In the genomic region with DNA sequence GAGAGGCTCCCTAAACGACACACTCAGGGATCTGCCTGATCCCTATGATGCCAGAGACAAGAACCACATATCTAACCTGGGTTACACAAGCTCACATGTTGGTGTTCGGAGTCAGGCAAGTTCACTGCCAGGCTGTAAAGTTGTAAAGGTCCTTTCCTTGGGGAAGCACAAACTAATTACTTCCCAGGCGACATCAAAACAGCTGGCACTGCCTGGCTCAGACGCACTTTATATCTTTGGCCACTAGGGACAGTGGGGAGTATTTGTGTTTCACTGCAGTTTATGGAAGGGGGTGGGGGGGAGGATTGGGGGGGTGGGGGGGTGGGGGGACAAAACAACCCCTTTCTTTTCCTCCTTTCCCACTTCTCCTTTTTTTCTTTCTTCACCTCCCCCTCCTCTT, we compare ENCODE assay signal across 12 mouse cellular contexts. TPM values are rescaled to one million over a fixed set of nuclear protein-coding genes. Genes with fewer than 3 reads are reported as not detected.
DNase-seq lines count a peak whose midpoint lies in the region; ATAC-seq and TF ChIP-seq lines count a peak whose summit lies in the region.
"Had no signal": no experiment of that assay in that cellular context is flagged by ENCODE, and none has a peak within 500 bp of the region (broad histone marks: within the 10 kb centered on the region; RNA-seq: fewer than 3 reads in every experiment).

No protein-coding gene starts in this region.

- ATAC-seq in hindbrain, postnatal 0 days: no peak
- ATAC-seq in hindbrain, embryonic 13.5 days (ENCODE audit: low FRiP score): no peak
- ATAC-seq in megakaryocyte-erythroid progenitor cell, adult 5-6 weeks (replicated peaks; ENCODE audit: low FRiP score, low TSS enrichment, poor library complexity, severe bottlenecking): peak; percentile 74; the same call in 1 of the 2 replicates

- no peaks in the 10 kb centered on the region for H3K27me3 ChIP-seq in hindbrain, postnatal 0 days (ENCODE audit: insufficient read depth, low read length)
- H3K27me3 ChIP-seq in hindbrain, embryonic 13.5 days: no peaks in the 10 kb centered on the region
- H3K27me3 ChIP-seq: embryonic facial prominence, embryonic 12.5 days; heart, embryonic 15.5 days; kidney, embryonic 15.5 days; neural tube, embryonic 13.5 days had no signal

- no peak overlapping the region for H3K4me3 ChIP-seq in hindbrain, postnatal 0 days (ENCODE audit: low read length)
- no peak overlapping the region for H3K4me3 ChIP-seq in hindbrain, embryonic 13.5 days
- H3K4me3 ChIP-seq: embryonic facial prominence, embryonic 12.5 days; heart, embryonic 15.5 days; kidney, embryonic 15.5 days; neural tube, embryonic 13.5 days had no signal

- peak; percentile 17 for DNase-seq in hindbrain, postnatal 0 days (ENCODE audit: low spot score)
- peak; percentile 53 for DNase-seq in lung, postnatal 10 days
- DNase-seq in lung, postnatal 14 days: no peak
- peak; percentile 60 for DNase-seq in adipocyte (ENCODE audit: low spot score)
- no peak for DNase-seq in B cell, adult 2 months
- no peak for DNase-seq in ovary, postnatal 36 days (ENCODE audit: low spot score)

- peak; percentile 54 for TF ChIP-seq CTCF in hindbrain, postnatal 0 days (IDR thresholded peaks at IDR 0.05; ENCODE audit: low read depth)

- WGBS in hindbrain, postnatal 0 days: 48% methylated on average over 4 of the region's 4 CpGs
- WGBS in hindbrain, embryonic 13.5 days: 58% methylated on average over 4 of the region's 4 CpGs

- H3K4me1 ChIP-seq in hindbrain, postnatal 0 days (ENCODE audit: insufficient read depth, low read length): peaks cover 3% of the 10 kb centered on the region; the same call in 1 of the 2 replicates
- no peaks in the 10 kb centered on the region; the same call in 1 of the 2 replicates for H3K4me1 ChIP-seq in hindbrain, embryonic 13.5 days (replicated peaks)

- H3K4me2 ChIP-seq in hindbrain, postnatal 0 days (ENCODE audit: low read depth, low read length): no peak overlapping the region
- no peak overlapping the region for H3K4me2 ChIP-seq in hindbrain, embryonic 13.5 days
- H3K4me2 ChIP-seq: embryonic facial prominence, embryonic 12.5 days; heart, embryonic 15.5 days; kidney, embryonic 15.5 days; neural tube, embryonic 13.5 days had no signal

- H3K27ac ChIP-seq in hindbrain, postnatal 0 days: no peak overlapping the region
- no peak overlapping the region for H3K27ac ChIP-seq in hindbrain, embryonic 13.5 days
- H3K27ac ChIP-seq: embryonic facial prominence, embryonic 12.5 days; heart, embryonic 15.5 days; kidney, embryonic 15.5 days; neural tube, embryonic 13.5 days had no signal

- H3K9me3 ChIP-seq in hindbrain, postnatal 0 days (ENCODE audit: low read length): no peaks in the 10 kb centered on the region
- H3K9me3 ChIP-seq in hindbrain, embryonic 13.5 days: no peaks in the 10 kb centered on the region
- H3K9me3 ChIP-seq: embryonic facial prominence, embryonic 12.5 days; heart, embryonic 15.5 days; kidney, embryonic 15.5 days; neural tube, embryonic 13.5 days had no signal

- no peak overlapping the region for H3K9ac ChIP-seq in hindbrain, postnatal 0 days (replicated peaks; ENCODE audit: low read length)
- no peak overlapping the region for H3K9ac ChIP-seq in hindbrain, embryonic 13.5 days
- H3K9ac ChIP-seq: embryonic facial prominence, embryonic 12.5 days; heart, embryonic 15.5 days; kidney, embryonic 15.5 days; neural tube, embryonic 13.5 days had no signal

- H3K36me3 ChIP-seq in hindbrain, postnatal 0 days (ENCODE audit: insufficient read depth, low read length): no peaks in the 10 kb centered on the region
- no peaks in the 10 kb centered on the region for H3K36me3 ChIP-seq in hindbrain, embryonic 13.5 days
- H3K36me3 ChIP-seq: embryonic facial prominence, embryonic 12.5 days; heart, embryonic 15.5 days; kidney, embryonic 15.5 days; neural tube, embryonic 13.5 days had no signal

RNA-seq across cellular contexts. Expression of a gene that starts 54.6 kb away (rescaled TPM):
- 8.3 and 10.6 TPM in 2 replicates for total RNA-seq in hindbrain, postnatal 0 days (2014; rRNA removed)
- 13.7 and 16.3 TPM in 2 replicates for polyA plus RNA-seq in hindbrain, postnatal 0 days (2015; fragmentation: Nextera tagmentation; extraction: Ambion mirVana)
- 14.8 and 17.2 TPM in 2 replicates for polyA plus RNA-seq in hindbrain, embryonic 13.5 days (2015; fragmentation: Nextera tagmentation; extraction: Ambion mirVana)
- not detected in 2 replicates for total RNA-seq in megakaryocyte-erythroid progenitor cell, adult 5-6 weeks (2014; fragmentation: Nextera tagmentation)
- not detected in 2 replicates for total RNA-seq in megakaryocyte-erythroid progenitor cell, adult 5-6 weeks (2017)

RNA-seq across cellular contexts. Expression of a gene that starts 58.4 kb away (rescaled TPM):
- total RNA-seq in hindbrain, postnatal 0 days (2014; rRNA removed): 1.8 and 4.7 TPM in 2 replicates
- polyA plus RNA-seq in hindbrain, postnatal 0 days (2015; fragmentation: Nextera tagmentation; extraction: Ambion mirVana): 2.5 and 4.5 TPM in 2 replicates
- polyA plus RNA-seq in hindbrain, embryonic 13.5 days (2015; fragmentation: Nextera tagmentation; extraction: Ambion mirVana): 1.7 and 2.2 TPM in 2 replicates
- total RNA-seq in megakaryocyte-erythroid progenitor cell, adult 5-6 weeks (2014; fragmentation: Nextera tagmentation): not detected in 2 replicates
- not detected in 2 replicates for total RNA-seq in megakaryocyte-erythroid progenitor cell, adult 5-6 weeks (2017)

Comparison
In these comparisons a context has a peak if more than half of its experiments do, and no peak if none do; other contexts are left out.
1. DNase-seq: peak in hindbrain, postnatal 0 days (single experiment), lung, postnatal 10 days (single experiment) and adipocyte (single experiment); none in lung, postnatal 14 days (single experiment), B cell, adult 2 months (0 of 2) and ovary, postnatal 36 days (single experiment).